Mouse (Mus musculus) ZHBTc4 (cell line): ENCODE results near the gene Fam189a1.

Experiments
- DNase-seq: peaks from one replicate; pipeline ENCODE4 v3.0.0-alpha.2; 2011; ENCODE audit warnings: low read depth, low spot score

Fam189a1 gene

DNA sequence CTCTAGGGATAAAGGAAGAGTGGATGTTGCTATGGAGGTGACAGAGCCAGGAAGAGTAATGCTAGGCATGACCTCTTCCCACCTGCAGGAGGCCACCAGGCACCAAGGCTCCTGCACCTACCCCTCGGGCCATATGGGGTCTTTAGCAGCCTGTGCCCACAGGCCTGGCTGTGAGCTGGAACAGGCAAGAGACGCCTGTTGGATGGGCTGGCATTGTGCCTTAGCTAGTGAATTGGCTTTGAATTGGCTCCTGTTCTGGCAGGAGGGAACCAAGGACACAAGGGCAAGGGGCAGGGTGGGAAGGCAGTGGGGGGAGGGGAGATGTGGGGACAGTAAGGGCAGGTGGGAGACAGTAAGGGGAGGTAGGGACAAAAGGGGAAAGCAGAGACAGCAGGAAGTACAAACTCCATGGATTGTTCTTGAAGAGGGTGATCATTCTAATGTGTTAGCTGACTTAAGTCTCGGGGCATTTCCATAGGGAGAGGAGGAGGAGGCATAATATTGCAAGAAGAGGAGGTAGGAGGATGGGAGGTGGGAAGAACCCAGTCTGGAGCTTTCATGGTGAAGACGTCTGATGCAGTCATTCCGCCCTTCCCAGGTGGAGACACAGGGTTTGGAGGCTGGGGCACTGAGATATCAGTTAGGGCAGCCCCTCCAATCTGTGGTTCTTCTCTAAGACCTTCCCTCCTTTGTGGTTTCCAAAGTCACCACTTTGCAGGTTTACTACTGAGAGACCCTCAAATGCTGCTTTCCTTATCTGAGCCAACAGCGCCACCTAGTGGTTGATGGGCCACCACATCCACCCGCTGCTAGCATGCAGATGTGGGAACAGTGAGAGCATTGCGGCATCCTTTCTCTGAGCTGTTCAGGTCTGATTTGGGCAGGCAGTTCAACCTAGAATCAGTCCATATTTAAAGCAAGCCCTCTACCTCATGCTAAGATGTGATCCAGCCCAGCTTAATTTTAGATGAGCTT lies 414.8 kb downstream of the Fam189a1 start:
- DNase-seq, result peak; percentile 88

DNA sequence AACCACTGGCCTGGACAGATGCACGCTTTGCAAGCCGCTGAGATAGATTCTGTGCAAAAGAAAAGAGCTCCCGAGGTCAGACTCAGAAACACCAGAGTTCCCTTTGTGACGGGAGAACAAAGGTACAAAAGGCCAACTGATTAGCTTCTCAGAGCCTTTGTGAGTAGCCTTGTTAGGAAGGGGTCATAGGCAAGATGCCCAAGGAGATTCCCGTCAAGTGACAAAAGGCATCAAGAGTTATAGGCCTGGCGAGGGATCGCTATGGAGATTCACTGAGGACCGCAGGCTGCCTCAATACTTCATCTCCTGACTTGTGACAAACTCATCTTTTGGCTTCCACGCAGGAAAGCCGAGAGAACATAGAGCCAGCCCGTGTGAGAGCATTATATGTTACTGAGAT lies 417.2 kb downstream of the Fam189a1 start:
- DNase-seq, result peak; percentile 31

DNA sequence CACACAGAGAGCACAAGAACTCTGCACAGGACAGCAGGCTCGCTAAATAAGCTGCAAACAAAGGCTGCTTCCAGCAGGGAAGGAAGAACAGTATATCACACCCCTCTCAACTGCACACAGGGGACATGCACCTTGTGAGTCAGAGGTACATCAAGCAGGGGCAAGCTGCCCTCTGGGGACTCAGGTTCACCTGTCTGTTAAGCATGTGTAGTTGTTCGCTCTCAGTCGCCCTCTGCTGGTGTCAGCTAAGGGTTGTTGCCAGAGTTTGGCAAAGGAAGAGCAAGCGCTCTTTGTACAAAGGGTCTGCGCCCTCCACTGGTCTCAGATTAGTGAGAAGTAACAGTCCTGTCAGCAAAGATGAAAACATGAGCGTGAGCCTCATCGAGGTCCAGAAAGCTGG lies 426.6 kb downstream of the Fam189a1 start:
- DNase-seq, result peak; percentile 89

DNA sequence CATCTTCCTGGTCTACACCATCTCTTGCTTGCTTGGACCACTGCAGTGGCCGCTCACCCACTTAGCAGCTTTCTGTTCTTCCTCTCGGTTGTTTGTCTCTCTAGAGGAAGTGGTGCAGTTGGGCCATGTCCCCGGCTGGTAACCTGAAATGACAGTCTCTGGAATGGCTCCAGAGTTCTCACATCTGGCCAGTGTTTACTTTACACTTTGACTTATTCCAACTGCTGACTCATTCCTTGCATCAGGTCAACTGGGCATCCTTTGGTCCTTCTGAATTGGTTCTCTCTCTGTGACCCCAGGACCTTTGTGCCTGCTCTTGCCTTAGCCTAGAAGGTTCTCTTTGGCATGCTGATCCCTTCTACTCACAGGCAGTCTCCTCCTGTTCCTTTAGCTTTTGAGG lies 427.6 kb downstream of the Fam189a1 start:
- DNase-seq, result no peak

DNA sequence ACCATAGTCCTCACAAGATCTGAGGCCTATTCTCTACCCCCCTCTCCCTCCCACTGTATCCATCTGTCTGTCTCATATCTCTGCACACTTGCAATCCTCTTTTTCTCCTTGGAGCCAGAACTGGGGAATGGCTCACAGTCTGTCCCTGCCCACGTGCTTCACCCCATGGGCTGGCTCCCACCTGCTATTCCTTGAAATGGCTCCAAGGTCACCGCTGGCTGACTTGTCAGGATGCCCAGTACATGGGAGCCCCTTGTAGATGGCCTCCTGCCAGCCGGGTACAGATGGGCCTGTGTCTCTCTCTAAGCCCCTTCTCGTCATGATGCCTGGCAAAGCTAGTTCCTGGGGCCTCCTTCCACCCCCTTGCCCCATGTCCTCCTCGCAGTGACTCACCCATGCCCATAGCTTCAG lies 428.2 kb downstream of the Fam189a1 start:
- DNase-seq, result no peak

DNA sequence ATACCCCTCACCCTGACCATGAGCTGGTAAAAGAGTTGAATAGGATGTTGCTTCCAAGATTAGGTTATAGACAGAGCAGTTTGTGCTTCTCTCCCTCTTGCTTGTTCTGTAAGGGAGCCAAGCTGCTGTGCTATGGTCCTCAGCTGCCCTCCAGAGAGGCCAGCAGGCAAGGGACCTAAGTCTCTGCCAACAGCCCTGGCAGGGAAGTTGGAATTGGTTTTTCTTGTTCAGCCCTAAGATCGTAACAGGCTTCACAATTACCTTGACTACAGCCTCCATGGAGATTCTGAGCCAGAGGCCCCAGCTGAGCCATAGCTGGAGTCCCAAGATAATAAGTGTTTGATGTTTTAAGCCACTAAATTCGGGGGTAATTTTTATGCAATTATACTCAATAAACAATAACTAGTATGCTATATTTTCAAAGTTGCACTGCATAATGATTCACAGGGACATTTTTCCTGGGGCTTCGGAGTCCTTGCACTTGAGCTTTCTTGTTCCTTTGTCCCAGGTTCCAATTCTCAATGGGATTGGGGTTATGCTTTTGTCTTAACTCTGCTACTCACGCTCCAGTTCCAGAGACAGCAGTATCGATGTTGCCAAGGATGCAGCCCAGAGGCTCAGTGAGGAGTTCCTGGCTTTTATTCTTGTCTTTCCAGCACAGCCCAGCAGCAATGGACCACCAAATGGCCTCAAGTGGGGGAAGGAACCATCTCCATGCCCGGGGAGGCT lies 430.2 kb downstream of the Fam189a1 start:
- no peak for DNase-seq

DNA sequence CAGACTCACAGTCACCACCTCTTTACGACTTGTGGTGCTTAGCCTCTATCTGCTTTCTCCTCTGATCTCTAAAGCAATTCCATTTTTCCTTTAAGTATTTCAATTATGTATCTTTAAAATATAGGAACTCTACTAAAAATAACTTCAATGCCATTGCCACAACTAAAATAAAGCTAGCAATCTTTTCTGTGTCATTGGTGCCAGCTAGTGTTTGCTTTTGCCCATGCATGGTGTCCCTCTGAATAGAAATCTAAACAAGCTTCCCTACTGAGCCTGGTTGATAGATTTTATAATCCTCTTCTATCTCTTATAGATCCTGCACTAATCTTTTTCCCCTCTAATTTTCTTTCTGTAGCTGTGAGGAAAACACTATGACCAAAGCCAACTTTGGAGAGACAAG lies 432.0 kb downstream of the Fam189a1 start:
- DNase-seq, result no peak

DNA sequence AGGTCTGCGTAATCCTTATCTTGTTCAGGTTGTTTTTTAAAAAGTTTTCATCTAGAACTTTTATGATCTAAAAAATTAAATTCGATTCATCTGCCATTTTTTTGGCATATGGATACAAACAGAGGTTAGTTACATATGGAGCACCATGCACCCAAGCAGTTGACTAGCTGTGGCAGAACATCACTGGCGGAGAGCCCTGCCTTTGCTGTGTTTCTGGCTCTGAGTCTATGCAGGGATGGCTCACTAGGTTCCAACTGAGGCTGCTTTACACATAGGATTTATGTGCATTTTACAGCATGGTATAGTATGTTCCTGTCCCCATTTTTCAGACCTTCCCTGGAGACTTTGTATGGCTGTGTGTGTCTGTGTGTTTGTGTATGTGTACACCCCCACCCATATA lies 433.1 kb downstream of the Fam189a1 start:
- no peak for DNase-seq

DNA sequence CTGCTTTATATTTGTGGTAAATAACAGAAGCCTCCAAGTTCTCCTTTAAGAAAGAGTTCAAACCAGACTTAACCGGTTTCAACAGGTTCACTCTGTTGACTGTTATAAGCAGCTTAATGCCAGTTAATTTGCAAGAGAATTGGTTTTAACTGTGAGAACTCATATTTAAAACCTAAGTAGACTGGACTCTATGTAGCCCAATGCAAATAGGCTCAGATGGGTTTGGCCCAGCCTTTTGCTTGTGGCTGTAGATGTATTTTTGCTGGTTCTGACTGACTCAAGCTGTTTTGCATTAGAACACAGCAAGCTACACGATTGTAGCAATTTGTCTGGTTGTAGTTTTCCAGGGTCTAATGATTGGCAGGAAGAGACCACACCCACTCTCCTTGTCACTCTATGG lies 440.1 kb downstream of the Fam189a1 start:
- peak; percentile 72 for DNase-seq

DNA sequence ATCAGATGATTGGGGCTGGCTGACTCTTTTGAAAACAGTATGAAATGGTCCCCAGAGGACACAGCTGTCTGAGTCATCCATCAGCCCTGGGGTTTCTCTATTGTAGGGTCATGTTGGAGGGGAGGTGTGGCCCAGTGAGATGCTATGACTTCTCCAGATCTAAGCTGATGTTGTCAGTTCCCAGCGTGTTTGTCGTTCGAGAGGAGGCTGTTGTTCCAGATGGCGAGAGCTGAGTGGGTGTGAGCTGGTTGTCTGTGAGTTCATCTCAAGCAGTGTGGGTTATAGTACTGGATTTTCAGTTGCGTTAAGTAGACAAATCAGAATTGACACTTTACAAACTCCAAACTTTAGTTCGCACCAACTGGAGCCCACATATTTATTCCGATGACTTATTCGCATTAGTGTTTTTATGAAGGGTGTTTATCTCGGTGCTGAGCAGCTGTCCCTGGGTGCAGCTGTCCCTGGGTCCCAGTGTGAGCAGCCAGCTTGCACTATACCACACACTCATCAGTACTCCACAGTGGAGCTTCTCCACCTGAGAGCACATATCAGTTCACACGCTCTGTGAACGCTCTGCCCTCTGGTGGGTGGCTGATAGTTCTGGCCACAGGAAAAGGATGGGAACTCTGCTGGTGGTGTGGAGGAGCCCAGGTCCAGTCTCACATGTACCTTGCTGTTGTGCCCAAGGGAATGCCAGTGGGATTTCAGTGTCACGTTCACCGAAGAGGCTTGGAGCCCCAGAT lies 446.7 kb downstream of the Fam189a1 start:
- DNase-seq, result no peak

DNA sequence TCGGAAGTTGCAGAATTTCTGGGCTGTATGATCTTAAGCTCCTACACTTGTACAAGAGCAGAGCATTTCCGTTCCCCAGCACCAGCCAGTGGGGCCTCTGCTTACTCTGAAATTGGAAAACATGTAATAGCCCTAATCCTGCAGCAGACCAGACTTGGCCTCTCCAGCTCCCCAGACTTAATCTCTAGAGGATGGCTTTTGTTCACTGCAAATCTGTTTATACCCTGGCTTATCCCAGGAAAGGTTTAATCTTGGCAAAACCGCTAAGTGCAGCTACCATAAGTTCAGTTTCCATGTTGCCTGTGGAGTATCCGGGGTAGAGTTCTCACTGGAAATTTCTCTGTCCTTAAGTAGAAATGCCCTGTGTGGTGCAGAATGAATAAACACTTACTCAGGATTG lies 448.2 kb downstream of the Fam189a1 start:
- DNase-seq, result no peak
